Mouse (Mus musculus) urinary bladder, postnatal 10 days (tissue): ENCODE results near the gene Gm20605.
"Not testable (repeated sequence)": the region's sequence is repeated elsewhere in the genome, so short reads cannot be mapped to it uniquely, and the experiment has no call there.

Experiments used
- DNase-seq: peaks from one replicate; pipeline ENCODE4 v3.0.0; 2022; ENCODE audit warnings: low spot score

The Gm20605 gene

GRCm38 (mm10) chr5:137613076-137613475 lies 15.9 kb upstream of the Gm20605 start:
- DNase-seq = no peak

- no peak for DNase-seq
Observed at GRCm38 (mm10) chr5:137613550-137613949, 15.4 kb upstream of the Gm20605 start, which contains the start of gene Pcolce. Pcolce (minus strand) TSS chr5:137613784.

- DNase-seq = not testable (repeated sequence)
Observed at GRCm38 (mm10) chr5:137614921-137615320, 14.1 kb upstream of the Gm20605 start.

- DNase-seq = no peak
Observed at GRCm38 (mm10) chr5:137615347-137615746, 13.6 kb upstream of the Gm20605 start.

GRCm38 (mm10) chr5:137623937-137624530 lies 4.9 kb upstream of the Gm20605 start:
- DNase-seq = no peak

GRCm38 (mm10) chr5:137627991-137628390 lies 984 bp upstream of the Gm20605 start:
- no peak for DNase-seq

GRCm38 (mm10) chr5:137629306-137629721 lies 339 bp downstream of the Gm20605 start:
- DNase-seq = no peak

- DNase-seq = no peak
Observed at GRCm38 (mm10) chr5:137629906-137630545, 1.1 kb downstream of the Gm20605 start.

GRCm38 (mm10) chr5:137630602-137631001 lies 1.6 kb downstream of the Gm20605 start:
- DNase-seq = no peak

GRCm38 (mm10) chr5:137631171-137631570 lies 2.2 kb downstream of the Gm20605 start:
- no peak for DNase-seq

GRCm38 (mm10) chr5:137631591-137631990 lies 2.6 kb downstream of the Gm20605 start:
- DNase-seq = no peak

- no peak for DNase-seq
Observed at GRCm38 (mm10) chr5:137633397-137634084, 4.6 kb downstream of the Gm20605 start.

- no peak for DNase-seq
Observed at GRCm38 (mm10) chr5:137639472-137639871, 10.5 kb downstream of the Gm20605 start.

- DNase-seq = no peak
Observed at GRCm38 (mm10) chr5:137641054-137641453, 12.1 kb downstream of the Gm20605 start, which contains the start of gene Sap25. Sap25 (plus strand) TSS chr5:137641334.

GRCm38 (mm10) chr5:137642886-137643285 lies 13.9 kb downstream of the Gm20605 start:
- DNase-seq = no peak

- DNase-seq = no peak
Observed at GRCm38 (mm10) chr5:137644484-137644883, 15.5 kb downstream of the Gm20605 start.

- no peak for DNase-seq
Observed at GRCm38 (mm10) chr5:137645091-137645651, 16.2 kb downstream of the Gm20605 start.

GRCm38 (mm10) chr5:137645652-137646091 lies 16.7 kb downstream of the Gm20605 start, which contains the start of gene Irs3:
Irs3 (minus strand) TSS chr5:137645714.
- DNase-seq = no peak

- no peak for DNase-seq
Observed at GRCm38 (mm10) chr5:137647827-137648601, 19.0 kb downstream of the Gm20605 start.

GRCm38 (mm10) chr5:137649251-137649650 lies 20.3 kb downstream of the Gm20605 start:
- no peak for DNase-seq

- DNase-seq = no peak
Observed at GRCm38 (mm10) chr5:137649669-137650571, 20.9 kb downstream of the Gm20605 start.
